Mouse (Mus musculus) cerebellum, adult 9-11 months (tissue): ENCODE data around the gene Adamts12.

Experiments used
- DNase-seq: peaks from one replicate; pipeline ENCODE4 v3.0.0; 2022

Gene Adamts12

GRCm38 (mm10) chr15:11165883-11166282, 101.3 kb downstream of the Adamts12 start:
- DNase-seq: no peak

GRCm38 (mm10) chr15:11173884-11174470, 109.4 kb downstream of the Adamts12 start:
- DNase-seq: no peak

- DNase-seq: no peak
Measured at GRCm38 (mm10) chr15:11174842-11175241, 110.3 kb downstream of the Adamts12 start.

- no peak for DNase-seq
Measured at GRCm38 (mm10) chr15:11177448-11177847, 112.9 kb downstream of the Adamts12 start.

- no peak for DNase-seq
Measured at GRCm38 (mm10) chr15:11179751-11180169, 115.2 kb downstream of the Adamts12 start.

- DNase-seq: no peak
Measured at GRCm38 (mm10) chr15:11186711-11187110, 122.1 kb downstream of the Adamts12 start.

- no peak for DNase-seq
Measured at GRCm38 (mm10) chr15:11190447-11190846, 125.9 kb downstream of the Adamts12 start.

- no peak for DNase-seq
Measured at GRCm38 (mm10) chr15:11192762-11193161, 128.2 kb downstream of the Adamts12 start.

- no peak for DNase-seq
Measured at GRCm38 (mm10) chr15:11197051-11197450, 132.5 kb downstream of the Adamts12 start.

- DNase-seq: no peak
Measured at GRCm38 (mm10) chr15:11198246-11198795, 133.7 kb downstream of the Adamts12 start.

GRCm38 (mm10) chr15:11203084-11203483, 138.5 kb downstream of the Adamts12 start:
- DNase-seq: no peak

- no peak for DNase-seq
Measured at GRCm38 (mm10) chr15:11204934-11205333, 140.3 kb downstream of the Adamts12 start.

- no peak for DNase-seq
Measured at GRCm38 (mm10) chr15:11210976-11211375, 146.4 kb downstream of the Adamts12 start.

GRCm38 (mm10) chr15:11233906-11234632, 169.5 kb downstream of the Adamts12 start:
- DNase-seq: no peak

- no peak for DNase-seq
Measured at GRCm38 (mm10) chr15:11240406-11240805, 175.8 kb downstream of the Adamts12 start.

GRCm38 (mm10) chr15:11241288-11241687, 176.7 kb downstream of the Adamts12 start:
- no peak for DNase-seq

- no peak for DNase-seq
Measured at GRCm38 (mm10) chr15:11246402-11246801, 181.8 kb downstream of the Adamts12 start.

- no peak for DNase-seq
Measured at GRCm38 (mm10) chr15:11279273-11280080, 214.9 kb downstream of the Adamts12 start.

- DNase-seq: no peak
Measured at GRCm38 (mm10) chr15:11280689-11281264, 216.2 kb downstream of the Adamts12 start.

- DNase-seq: no peak
Measured at GRCm38 (mm10) chr15:11283171-11283570, 218.6 kb downstream of the Adamts12 start.

GRCm38 (mm10) chr15:11287780-11288179, 223.2 kb downstream of the Adamts12 start:
- DNase-seq: no peak

- DNase-seq: no peak
Measured at GRCm38 (mm10) chr15:11292246-11292645, 227.7 kb downstream of the Adamts12 start.

- no peak for DNase-seq
Measured at GRCm38 (mm10) chr15:11295016-11295415, 230.4 kb downstream of the Adamts12 start.
